Mouse (Mus musculus) embryonic facial prominence, embryonic 13.5 days (tissue): ENCODE data around the gene Mms22l. TPM values are rescaled to one million over a fixed set of nuclear protein-coding genes. Genes with fewer than 3 reads are reported as not detected.
"Not testable (repeated sequence)": the region's sequence is repeated elsewhere in the genome, so short reads cannot be mapped to it uniquely, and the experiment has no call there.

Experiments
- ATAC-seq: fragments of 200-750 bp; cut with Nextera tagmentation; 2 replicates; pipeline ENCODE4 v1.8.0; 2017; ENCODE audit warnings: low read depth; ENCODE audit not compliant: insufficient number of reproducible peaks, insufficient read depth, low FRiP score, low TSS enrichment
- H3K27ac ChIP-seq: fragments of 300-500 bp; sonication (generic); 2 replicates; pipeline ENCODE4 v1.5.1; 2015; ENCODE audit warnings: moderate library complexity, mild to moderate bottlenecking, inconsistent platforms
- H3K27me3 ChIP-seq: fragments of 300-500 bp; sonication (generic); 2 replicates; pipeline ENCODE4 v1.6.1; 2015; ENCODE audit warnings: mild to moderate bottlenecking, inconsistent platforms
- H3K36me3 ChIP-seq: fragments of 300-500 bp; sonication (generic); 2 replicates; pipeline ENCODE4 v1.6.1; 2015; ENCODE audit warnings: mild to moderate bottlenecking, inconsistent platforms
- H3K4me1 ChIP-seq: fragments of 300-500 bp; sonication (generic); 2 replicates; pipeline ENCODE4 v1.6.1; 2015; ENCODE audit warnings: inconsistent platforms
- H3K4me2 ChIP-seq: fragments of 300-500 bp; sonication (generic); 2 replicates; pipeline ENCODE4 v1.6.1; 2015; ENCODE audit warnings: moderate library complexity, mild to moderate bottlenecking, inconsistent platforms
- H3K4me3 ChIP-seq: fragments of 300-500 bp; sonication (generic); 2 replicates; pipeline ENCODE4 v1.5.1; 2015; ENCODE audit warnings: mild to moderate bottlenecking, inconsistent platforms
- H3K9ac ChIP-seq: fragments of 300-500 bp; sonication (generic); 2 replicates; pipeline ENCODE4 v1.6.1; 2015; ENCODE audit warnings: mild to moderate bottlenecking, inconsistent platforms
- H3K9me3 ChIP-seq: fragments of 300-500 bp; sonication (generic); 2 replicates; pipeline ENCODE4 v1.6.1; 2016; ENCODE audit warnings: inconsistent platforms
- WGBS: fragments of 180-500 bp; shearing (Covaris S2); methylation state at CpG from one replicate; pipeline ENCODE4 v1.1.7; 2015; ENCODE audit warnings: mixed read lengths; 5-methylcytosine and 5-hydroxymethylcytosine counted together
- polyA plus RNA-seq: library from polyadenylated mRNA; unstranded; fragments of >200 nt; fragmentation: Nextera tagmentation; extraction: Ambion mirVana; gene quantifications from 2 replicates; pipeline ENCODE4 v1.2.1, GENCODE M21; 2015

The Mms22l gene
- polyA plus RNA-seq, 1 experiment from 2014 or later = 29.3 TPM

DNA sequence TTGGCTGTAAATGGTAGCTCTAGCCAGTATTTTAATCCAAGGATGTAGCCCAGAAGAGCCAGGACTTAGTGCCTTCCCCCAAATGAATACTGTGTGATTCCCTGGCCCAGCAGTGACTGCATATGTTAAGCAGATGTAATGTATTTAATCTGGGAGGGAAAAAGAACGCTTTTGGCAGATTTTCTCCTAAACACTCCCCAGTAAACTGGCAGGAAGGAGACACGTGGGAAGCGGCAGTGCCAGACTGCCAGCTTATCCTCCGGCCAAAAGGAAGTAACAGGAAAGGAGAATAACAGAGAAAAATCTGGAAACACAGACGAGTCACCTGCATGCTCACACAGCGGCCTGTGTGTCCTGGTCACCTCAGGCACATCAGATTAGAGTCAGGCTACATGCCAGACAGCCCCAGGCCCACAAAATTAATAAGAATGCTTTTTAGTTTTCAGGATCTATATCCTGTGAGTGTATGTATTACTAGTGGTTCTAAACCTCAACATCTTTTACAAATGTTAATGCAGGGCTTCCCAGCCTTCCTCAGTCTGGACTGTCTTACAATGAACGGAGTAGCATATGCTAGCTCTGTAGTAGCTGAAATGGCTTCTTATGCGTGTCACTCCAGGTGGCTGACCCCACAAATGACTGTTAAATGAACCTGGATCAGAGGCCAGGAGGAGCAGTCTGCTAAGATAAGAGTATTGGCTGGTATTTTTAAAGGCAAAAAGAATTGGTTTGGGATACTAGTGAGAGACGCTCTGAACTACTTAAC, 125.4 kb downstream of the Mms22l start:
- Histone ChIP-seq H3K36me3 (no peaks in the 10 kb centered on the region), H3K4me1 (0 out of 2 replicates have a peak, but pooled peaks cover 7% of the 10 kb centered on the region), H3K4me3 (no peak overlapping the region), H3K9me3 (no peaks in the 10 kb centered on the region), H3K27me3 (no peaks in the 10 kb centered on the region), H3K27ac (no peak overlapping the region), H3K4me2 (no peak overlapping the region), H3K9ac (no peak overlapping the region)
- 62% methylated on average over 9 of the region's 9 CpGs for WGBS
- no peak for ATAC-seq

- Histone ChIP-seq H3K36me3 (no peaks in the 10 kb centered on the region), H3K4me1 (peaks cover 20% of the 10 kb centered on the region), H3K9me3 (no peaks in the 10 kb centered on the region), H3K9ac (no peak overlapping the region), H3K4me3 (no peak overlapping the region), H3K4me2 (no peak overlapping the region), H3K27ac (no peak overlapping the region), H3K27me3 (no peaks in the 10 kb centered on the region)
- 70% methylated on average over 13 of the region's 13 CpGs for WGBS
- 0 out of 2 replicates have a peak, but pooled peaks have one; percentile 57 for ATAC-seq
Observed at GRCm38 (mm10) chr4:24625951-24626584, 129.8 kb downstream of the Mms22l start.

DNA sequence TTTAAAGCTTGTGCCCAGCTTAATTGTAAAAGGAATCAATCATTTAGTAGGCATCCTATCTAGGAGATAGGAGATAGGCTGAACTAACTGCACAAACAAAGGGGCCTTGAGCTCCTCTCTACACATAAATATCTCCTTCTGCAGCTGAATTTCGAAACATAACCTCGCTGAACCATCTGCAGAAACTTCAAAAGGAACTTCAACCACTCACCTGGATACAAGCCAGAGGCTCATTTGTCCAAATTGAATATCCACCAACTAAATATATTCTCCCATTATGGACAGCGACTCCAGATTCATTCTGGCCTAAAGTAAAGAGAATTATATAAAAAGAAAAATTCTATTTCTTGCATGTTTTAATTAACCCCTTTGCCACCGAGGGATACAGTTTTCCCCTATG, 130.4 kb downstream of the Mms22l start:
- Histone ChIP-seq H3K4me3 (no peak overlapping the region), H3K36me3 (no peaks in the 10 kb centered on the region), H3K4me1 (peaks cover 23% of the 10 kb centered on the region), H3K9ac (no peak overlapping the region), H3K4me2 (no peak overlapping the region), H3K9me3 (no peaks in the 10 kb centered on the region), H3K27me3 (no peaks in the 10 kb centered on the region), H3K27ac (no peak overlapping the region)
- no peak for ATAC-seq
- 51% methylated on average over 4 of the region's 4 CpGs for WGBS

GRCm38 (mm10) chr4:24627871-24628270, 131.6 kb downstream of the Mms22l start:
- H3K4me2 ChIP-seq = no peak overlapping the region
- ATAC-seq = no peak
- no peaks in the 10 kb centered on the region for H3K27me3 ChIP-seq
- WGBS = 34% methylated on average over 1 of the region's 1 CpGs
- H3K27ac ChIP-seq = no peak overlapping the region
- peaks cover 23% of the 10 kb centered on the region for H3K4me1 ChIP-seq
- H3K4me3 ChIP-seq = no peak overlapping the region
- no peak overlapping the region for H3K9ac ChIP-seq
- no peaks in the 10 kb centered on the region for H3K9me3 ChIP-seq
- no peaks in the 10 kb centered on the region for H3K36me3 ChIP-seq

- H3K27ac ChIP-seq = no peak overlapping the region
- H3K4me2 ChIP-seq = no peak overlapping the region
- ATAC-seq = no peak
- no peaks in the 10 kb centered on the region for H3K9me3 ChIP-seq
- 49% methylated on average over 2 of the region's 2 CpGs for WGBS
- no peaks in the 10 kb centered on the region for H3K36me3 ChIP-seq
- no peaks in the 10 kb centered on the region for H3K27me3 ChIP-seq
- no peak overlapping the region for H3K9ac ChIP-seq
- peaks cover 23% of the 10 kb centered on the region for H3K4me1 ChIP-seq
- H3K4me3 ChIP-seq = no peak overlapping the region
Observed at GRCm38 (mm10) chr4:24630430-24630829, 134.2 kb downstream of the Mms22l start.

DNA sequence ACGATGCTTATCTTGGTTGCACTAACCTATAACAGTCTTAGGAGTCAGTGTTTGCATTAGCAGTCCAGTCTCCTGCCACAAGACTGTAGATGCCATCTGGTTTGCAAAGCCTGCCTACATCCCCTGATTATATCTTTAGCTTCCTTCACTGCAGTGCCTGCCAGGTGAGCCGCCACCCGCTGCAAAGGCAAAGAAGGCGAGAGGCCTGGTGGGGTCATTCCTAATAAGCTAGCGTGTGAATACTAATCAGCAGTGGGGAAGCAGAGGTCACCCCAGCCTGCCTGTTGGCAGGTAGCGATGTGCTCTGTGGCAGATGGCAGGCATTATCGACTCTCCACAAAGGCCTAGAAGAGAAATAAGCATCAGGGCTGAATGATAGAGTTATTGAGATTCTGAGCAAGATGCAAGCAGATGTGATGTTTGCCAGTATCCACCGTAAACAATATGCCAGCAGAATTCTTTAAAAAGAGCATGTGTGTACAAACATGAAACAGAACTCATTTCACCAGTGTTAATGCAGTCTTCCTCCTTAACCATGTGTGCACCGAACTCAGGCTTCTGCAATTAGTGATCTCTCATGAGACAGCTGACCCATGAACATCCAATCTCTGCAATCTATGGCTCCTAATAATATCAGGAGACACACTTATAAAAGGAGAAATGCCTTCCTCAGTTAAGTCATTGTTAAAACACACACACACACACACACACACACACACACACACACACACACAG, 135.1 kb downstream of the Mms22l start:
- WGBS = 60% methylated on average over 9 of the region's 9 CpGs
- H3K9ac ChIP-seq = no peak overlapping the region
- H3K4me1 ChIP-seq = peaks cover 16% of the 10 kb centered on the region
- no peak for ATAC-seq
- H3K36me3 ChIP-seq = no peaks in the 10 kb centered on the region
- no peak overlapping the region for H3K4me3 ChIP-seq
- no peak overlapping the region for H3K4me2 ChIP-seq
- no peaks in the 10 kb centered on the region for H3K27me3 ChIP-seq
- no peak overlapping the region for H3K27ac ChIP-seq
- no peaks in the 10 kb centered on the region for H3K9me3 ChIP-seq

GRCm38 (mm10) chr4:24642306-24642705, 146.1 kb downstream of the Mms22l start:
- 63% methylated on average over 2 of the region's 2 CpGs for WGBS

GRCm38 (mm10) chr4:24644735-24645134, 148.5 kb downstream of the Mms22l start:
- H3K9ac ChIP-seq, H3K4me2 ChIP-seq, H3K4me1 ChIP-seq, H3K27me3 ChIP-seq, H3K4me3 ChIP-seq, H3K27ac ChIP-seq, ATAC-seq, H3K36me3 ChIP-seq, H3K9me3 ChIP-seq: not testable (repeated sequence)
- WGBS = 92% methylated on average over 7 of the region's 8 CpGs

More at GRCm38 (mm10) chr4:24642306-24642705, 146.1 kb downstream of the Mms22l start:
- Histone ChIP-seq H3K4me3 (no peak overlapping the region), H3K9me3 (no peaks in the 10 kb centered on the region), H3K27ac (no peak overlapping the region), H3K36me3 (no peaks in the 10 kb centered on the region), H3K4me2 (no peak overlapping the region), H3K4me1 (no peaks in the 10 kb centered on the region), H3K9ac (no peak overlapping the region), H3K27me3 (no peaks in the 10 kb centered on the region)
- no peak for ATAC-seq
